Mouse (Mus musculus) right cerebral cortex, postnatal 10 days (tissue): Measurements from ENCODE around the gene Cox17.

Source experiments
- DNase-seq, 2 experiments: peaks; one replicate each; pipeline ENCODE4 v3.0.0; 2021; ENCODE audit warnings: low spot score in 2 of 2

Cox17 gene

GRCm38 (mm10) chr16:38371705-38372296 is 25.0 kb downstream of the Cox17 start:
- DNase-seq: no peak

GRCm38 (mm10) chr16:38372876-38373275 is 26.1 kb downstream of the Cox17 start:
- DNase-seq: no peak

GRCm38 (mm10) chr16:38373439-38373838 is 26.6 kb downstream of the Cox17 start:
- DNase-seq: no peak

- no peak for DNase-seq
These were observed 27.1 kb downstream of the Cox17 start for GRCm38 (mm10) chr16:38373941-38374340.

- DNase-seq: no peak
These were observed 27.8 kb downstream of the Cox17 start for GRCm38 (mm10) chr16:38374379-38375140.

- DNase-seq: no peak
These were observed 28.4 kb downstream of the Cox17 start for GRCm38 (mm10) chr16:38375182-38375581.

GRCm38 (mm10) chr16:38376163-38376840 is 29.5 kb downstream of the Cox17 start:
- peak; percentile 68 to 77 for DNase-seq

GRCm38 (mm10) chr16:38376841-38377249 is 30.1 kb downstream of the Cox17 start:
- no peak for DNase-seq

- DNase-seq: no peak
These were observed 30.8 kb downstream of the Cox17 start for GRCm38 (mm10) chr16:38377546-38377945.

- DNase-seq: no peak
These were observed 31.8 kb downstream of the Cox17 start for GRCm38 (mm10) chr16:38378591-38378990.

- no peak for DNase-seq
These were observed 32.3 kb downstream of the Cox17 start for GRCm38 (mm10) chr16:38379088-38379487.

GRCm38 (mm10) chr16:38379493-38379892 is 32.7 kb downstream of the Cox17 start:
- no peak for DNase-seq

- DNase-seq: no peak
These were observed 33.1 kb downstream of the Cox17 start for GRCm38 (mm10) chr16:38379926-38380325.

GRCm38 (mm10) chr16:38383683-38384082 is 36.9 kb downstream of the Cox17 start:
- DNase-seq: no peak

GRCm38 (mm10) chr16:38385184-38385634 is 38.4 kb downstream of the Cox17 start:
- no peak for DNase-seq

- DNase-seq: no peak
These were observed 38.9 kb downstream of the Cox17 start for GRCm38 (mm10) chr16:38385700-38386099.

- no peak for DNase-seq
These were observed 40.6 kb downstream of the Cox17 start for GRCm38 (mm10) chr16:38387389-38387788.

GRCm38 (mm10) chr16:38388757-38389156 is 42.0 kb downstream of the Cox17 start:
- no peak for DNase-seq

GRCm38 (mm10) chr16:38389284-38389893 is 42.6 kb downstream of the Cox17 start:
- no peak for DNase-seq

- no peak for DNase-seq
These were observed 43.5 kb downstream of the Cox17 start for GRCm38 (mm10) chr16:38390322-38390721.

GRCm38 (mm10) chr16:38392126-38392894 is 45.5 kb downstream of the Cox17 start:
- no peak for DNase-seq
